Mouse (Mus musculus): ENCODE measurements around the gene Paqr8. TPM values are rescaled to one million over a fixed set of nuclear protein-coding genes. Genes with fewer than 3 reads are reported as not detected.

The Paqr8 gene
- 4.0 and 4.4 TPM in 2 replicates for polyA plus RNA-seq (2016; fragmentation: Nextera tagmentation; extraction: Ambion mirVana)

DNA sequence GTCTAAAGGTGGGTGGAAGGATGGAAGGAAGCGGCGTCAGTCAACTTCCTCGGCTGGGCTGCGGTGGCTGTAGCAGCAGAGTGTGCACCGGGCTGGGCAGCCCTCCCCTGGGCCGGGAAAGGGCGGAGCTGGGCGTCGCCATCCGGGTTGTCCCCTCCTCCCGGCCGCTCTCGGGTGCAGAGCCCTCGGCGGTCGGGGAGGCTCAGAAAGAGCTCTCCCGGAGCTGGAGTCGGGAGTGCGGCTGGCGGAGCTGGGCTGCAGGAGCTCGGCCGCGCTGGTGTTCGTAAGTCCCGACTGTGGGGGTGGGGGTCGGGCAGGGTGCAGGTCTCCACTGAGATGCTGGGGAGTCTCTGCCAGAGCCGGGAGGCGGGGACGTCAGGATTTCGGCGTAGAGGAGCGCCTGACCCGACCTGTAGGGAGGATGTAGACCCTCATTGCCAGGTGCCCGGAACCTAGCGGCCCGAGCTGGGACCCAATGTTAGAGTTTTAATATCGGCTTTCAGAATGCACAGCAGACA, at the start of gene Paqr8:
Paqr8 (plus strand) TSS at position 203 of the 518 bp plus-strand sequence.
- peaks cover 14% of the 10 kb centered on the region; the same call in 1 of the 2 replicates for H3K27me3 ChIP-seq (replicated peaks; ENCODE audit: low read depth, poor library complexity, severe bottlenecking)
- no peaks in the 10 kb centered on the region for H3K36me3 ChIP-seq (replicated peaks)
- H3K4me3 ChIP-seq = peak within 1 kb of the TSS; percentile 78
- peak within 1 kb of the TSS; percentile 87 for H3K27ac ChIP-seq (replicated peaks)
- no peaks in the 10 kb centered on the region for H3K9me3 ChIP-seq
- H3K4me1 ChIP-seq = peaks cover 14% of the 10 kb centered on the region
- DNase-seq (ENCODE audit: low spot score) = peak; percentile 91
- under 1% methylated on average over 37 of the region's 37 CpGs for WGBS

DNA sequence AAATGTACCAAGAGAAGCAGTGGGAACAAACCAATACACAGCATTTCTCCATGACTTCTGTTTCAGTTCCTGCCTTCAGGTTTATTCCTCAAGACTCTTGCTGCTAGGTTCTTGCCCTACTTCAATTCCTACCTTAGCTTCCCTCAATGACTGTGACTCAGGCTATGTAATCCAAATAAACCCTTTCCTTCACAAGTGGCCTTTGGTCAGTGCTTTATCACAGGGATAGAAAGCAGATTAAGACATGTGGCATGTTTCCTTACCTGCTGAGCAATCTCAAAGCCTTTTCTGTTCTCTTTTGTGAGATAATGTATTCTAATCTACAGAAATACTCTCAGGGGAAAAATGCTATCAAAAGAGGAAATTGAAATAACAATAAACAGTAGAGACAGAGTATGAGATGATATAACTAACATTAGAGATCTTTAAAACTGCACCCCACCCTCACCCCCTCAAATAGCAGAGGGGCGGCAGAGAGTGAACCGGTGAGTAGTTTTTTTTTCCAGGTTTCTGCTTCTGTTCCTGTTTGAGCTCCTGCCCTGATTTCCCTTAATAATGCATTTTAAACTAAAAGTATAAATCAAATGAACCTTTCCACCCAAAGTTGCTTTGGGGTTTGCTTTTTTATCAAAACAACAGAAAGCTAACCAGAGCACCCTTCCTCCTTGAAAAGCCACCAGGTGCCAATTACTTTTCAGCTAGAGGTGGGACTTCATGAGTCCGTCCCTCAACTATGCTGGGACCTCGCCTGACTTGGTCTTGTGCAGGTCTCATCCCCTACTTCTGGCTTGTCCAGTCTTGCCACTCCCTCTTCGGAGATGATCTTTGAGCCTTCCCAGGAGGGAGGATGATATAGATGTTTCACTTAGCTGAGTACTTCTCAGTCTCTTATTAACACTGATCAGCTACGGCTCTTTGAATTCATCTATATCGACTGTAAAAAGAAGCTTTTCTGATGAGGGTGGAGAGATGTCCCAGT, 33.2 kb upstream of the Paqr8 start:
- no peaks in the 10 kb centered on the region for H3K36me3 ChIP-seq (replicated peaks)
- H3K4me1 ChIP-seq = no peaks in the 10 kb centered on the region; the same call in 1 of the 2 replicates
- no peaks in the 10 kb centered on the region for H3K27me3 ChIP-seq (replicated peaks; ENCODE audit: low read depth, poor library complexity, severe bottlenecking)
- WGBS = 88% methylated on average over 7 of the region's 7 CpGs
- H3K27ac ChIP-seq (replicated peaks) = no peak overlapping the region
- no peaks in the 10 kb centered on the region for H3K9me3 ChIP-seq
- DNase-seq (ENCODE audit: low spot score) = no peak
- no peak overlapping the region for H3K4me3 ChIP-seq

- DNase-seq (ENCODE audit: low spot score) = no peak
- H3K4me3 ChIP-seq = no peak overlapping the region
- H3K27me3 ChIP-seq (replicated peaks; ENCODE audit: low read depth, poor library complexity, severe bottlenecking) = no peaks in the 10 kb centered on the region
- H3K4me1 ChIP-seq = no peaks in the 10 kb centered on the region; the same call in 1 of the 2 replicates
- no peaks in the 10 kb centered on the region for H3K9me3 ChIP-seq
- H3K27ac ChIP-seq (replicated peaks) = no peak overlapping the region
- WGBS = 82% methylated on average over 3 of the region's 3 CpGs
- no peaks in the 10 kb centered on the region for H3K36me3 ChIP-seq (replicated peaks)
Measured at GRCm38 (mm10) chr1:20860775-20861174, 29.6 kb upstream of the Paqr8 start.

- WGBS = 94% methylated on average over 3 of the region's 3 CpGs
- Histone ChIP-seq H3K36me3 (replicated peaks) (no peaks in the 10 kb centered on the region), H3K4me1 (no peaks in the 10 kb centered on the region; the same call in 1 of the 2 replicates), H3K27ac (replicated peaks) (no peak overlapping the region), H3K4me3 (no peak overlapping the region), H3K27me3 (replicated peaks; ENCODE audit: low read depth, poor library complexity, severe bottlenecking) (no peaks in the 10 kb centered on the region), H3K9me3 (no peaks in the 10 kb centered on the region)
- no peak for DNase-seq (ENCODE audit: low spot score)
Measured at GRCm38 (mm10) chr1:20861865-20862264, 28.5 kb upstream of the Paqr8 start.

DNA sequence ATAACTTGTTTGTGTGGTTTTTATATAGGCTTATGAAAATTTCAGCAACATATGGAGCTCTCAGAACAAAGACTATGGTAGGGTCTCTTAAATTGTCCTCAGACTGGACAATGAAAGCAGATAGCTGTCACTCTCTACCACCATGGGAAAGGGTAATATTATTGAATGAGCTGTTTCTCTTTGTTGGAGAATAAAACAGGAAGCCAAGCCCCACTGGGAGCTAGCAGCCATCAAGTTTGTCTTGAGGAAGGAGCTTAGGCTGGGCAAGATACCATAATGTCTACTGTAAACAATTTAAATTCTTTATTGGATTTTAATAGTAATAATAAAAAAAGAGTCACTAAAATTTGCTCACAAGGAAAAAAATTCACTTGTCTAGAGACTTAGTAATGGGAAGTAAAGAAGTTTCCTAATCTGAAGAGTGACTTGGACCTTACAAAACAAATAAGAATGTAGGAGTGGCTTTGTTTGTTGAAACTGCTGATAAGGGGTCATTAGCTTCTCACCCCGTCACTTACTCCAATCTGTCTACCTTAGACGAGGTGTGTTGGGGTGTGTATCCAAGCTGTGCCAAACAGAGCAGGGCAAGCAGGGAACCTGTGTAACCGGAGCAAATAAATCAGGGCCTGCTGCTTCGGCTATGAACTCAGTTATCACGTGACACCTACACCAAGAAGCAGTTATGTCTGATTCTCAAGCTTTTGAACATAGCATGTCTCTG, 26.8 kb upstream of the Paqr8 start:
- no peaks in the 10 kb centered on the region for H3K27me3 ChIP-seq (replicated peaks; ENCODE audit: low read depth, poor library complexity, severe bottlenecking)
- WGBS = 69% methylated on average over 5 of the region's 5 CpGs
- H3K27ac ChIP-seq (replicated peaks) = no peak overlapping the region
- H3K9me3 ChIP-seq = no peaks in the 10 kb centered on the region
- no peak overlapping the region for H3K4me3 ChIP-seq
- no peaks in the 10 kb centered on the region for H3K36me3 ChIP-seq (replicated peaks)
- DNase-seq (ENCODE audit: low spot score) = no peak
- H3K4me1 ChIP-seq = peaks cover 11% of the 10 kb centered on the region

- no peaks in the 10 kb centered on the region for H3K9me3 ChIP-seq
- 49% methylated on average over 8 of the region's 8 CpGs for WGBS
- no peak overlapping the region for H3K4me3 ChIP-seq
- 0 out of 2 replicates have a peak overlapping the region, but pooled peaks have one; percentile 35 for H3K27ac ChIP-seq (replicated peaks)
- H3K4me1 ChIP-seq = peaks cover 11% of the 10 kb centered on the region
- H3K36me3 ChIP-seq (replicated peaks) = no peaks in the 10 kb centered on the region
- DNase-seq (ENCODE audit: low spot score) = no peak
- H3K27me3 ChIP-seq (replicated peaks; ENCODE audit: low read depth, poor library complexity, severe bottlenecking) = no peaks in the 10 kb centered on the region
Measured at GRCm38 (mm10) chr1:20867241-20867902, 23.0 kb upstream of the Paqr8 start.

DNA sequence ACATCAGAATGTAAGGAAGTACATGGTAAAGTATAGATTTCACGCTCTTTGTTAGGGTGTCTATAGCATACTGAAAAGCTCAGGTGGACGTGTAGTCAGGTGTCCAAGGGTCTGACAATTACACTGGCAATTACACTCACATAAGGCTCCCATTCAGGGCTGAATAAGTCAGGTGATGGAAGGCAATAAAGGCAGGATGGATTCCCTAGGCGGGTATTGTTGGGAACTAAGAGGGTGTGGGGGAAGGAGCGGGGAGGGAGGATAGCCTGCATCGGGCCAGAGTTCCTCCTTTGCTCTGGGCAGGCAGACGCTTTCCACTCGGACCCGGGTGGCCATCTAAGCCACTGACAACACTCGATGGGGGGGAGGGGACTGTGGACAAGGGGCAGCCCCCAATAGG, 22.4 kb upstream of the Paqr8 start:
- no peaks in the 10 kb centered on the region for H3K27me3 ChIP-seq (replicated peaks; ENCODE audit: low read depth, poor library complexity, severe bottlenecking)
- peak overlapping the region; percentile 78 for H3K27ac ChIP-seq (replicated peaks)
- H3K4me1 ChIP-seq = peaks cover 11% of the 10 kb centered on the region
- H3K4me3 ChIP-seq = no peak overlapping the region
- DNase-seq (ENCODE audit: low spot score) = no peak
- no peaks in the 10 kb centered on the region for H3K36me3 ChIP-seq (replicated peaks)
- 47% methylated on average over 9 of the region's 9 CpGs for WGBS
- no peaks in the 10 kb centered on the region for H3K9me3 ChIP-seq

GRCm38 (mm10) chr1:20870887-20871286, 19.5 kb upstream of the Paqr8 start:
- WGBS = 62% methylated on average over 2 of the region's 2 CpGs
- peaks cover 11% of the 10 kb centered on the region for H3K4me1 ChIP-seq
- no peaks in the 10 kb centered on the region for H3K27me3 ChIP-seq (replicated peaks; ENCODE audit: low read depth, poor library complexity, severe bottlenecking)
- no peaks in the 10 kb centered on the region for H3K9me3 ChIP-seq
- no peak overlapping the region for H3K27ac ChIP-seq (replicated peaks)
- no peaks in the 10 kb centered on the region for H3K36me3 ChIP-seq (replicated peaks)
- no peak for DNase-seq (ENCODE audit: low spot score)
- H3K4me3 ChIP-seq = no peak overlapping the region

GRCm38 (mm10) chr1:20872496-20872895, 17.9 kb upstream of the Paqr8 start:
- 83% methylated on average over 5 of the region's 5 CpGs for WGBS

DNA sequence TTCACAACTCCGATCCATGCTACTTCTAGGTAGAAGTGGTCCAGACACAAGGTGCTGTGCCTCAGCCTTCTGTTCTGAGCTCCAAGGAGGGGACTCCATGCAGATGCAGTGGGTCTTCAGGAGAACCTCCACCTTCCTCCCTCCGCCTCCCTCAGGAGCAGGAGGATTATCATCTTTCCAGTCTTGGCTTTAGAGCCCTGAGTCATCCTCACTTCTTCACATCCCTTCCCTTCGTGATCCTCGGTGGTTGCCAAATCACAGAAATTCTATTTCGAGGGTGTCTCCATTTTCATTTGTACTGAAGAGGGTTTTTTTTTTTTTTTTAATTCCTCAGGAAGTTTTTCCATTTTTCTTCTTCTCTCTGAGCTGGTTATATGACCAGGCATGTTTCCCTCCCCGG, 16.3 kb upstream of the Paqr8 start:
- H3K36me3 ChIP-seq (replicated peaks) = no peaks in the 10 kb centered on the region

More at GRCm38 (mm10) chr1:20872496-20872895, 17.9 kb upstream of the Paqr8 start:
- Histone ChIP-seq H3K27me3 (replicated peaks; ENCODE audit: low read depth, poor library complexity, severe bottlenecking) (no peaks in the 10 kb centered on the region), H3K27ac (replicated peaks) (no peak overlapping the region), H3K9me3 (no peaks in the 10 kb centered on the region), H3K4me3 (no peak overlapping the region), H3K4me1 (peaks cover 11% of the 10 kb centered on the region), H3K36me3 (replicated peaks) (no peaks in the 10 kb centered on the region)
- DNase-seq (ENCODE audit: low spot score) = no peak

GRCm38 (mm10) chr1:20877355-20877754, 13.1 kb upstream of the Paqr8 start:
- no peak overlapping the region for H3K27ac ChIP-seq (replicated peaks)
- no peak for DNase-seq (ENCODE audit: low spot score)
- H3K36me3 ChIP-seq (replicated peaks) = no peaks in the 10 kb centered on the region
- no peaks in the 10 kb centered on the region for H3K27me3 ChIP-seq (replicated peaks; ENCODE audit: low read depth, poor library complexity, severe bottlenecking)
- H3K4me3 ChIP-seq = no peak overlapping the region
- no peaks in the 10 kb centered on the region for H3K9me3 ChIP-seq
- no peaks in the 10 kb centered on the region for H3K4me1 ChIP-seq

More for the DNA sequence above, 16.3 kb upstream of the Paqr8 start:
- DNase-seq (ENCODE audit: low spot score) = no peak
- Histone ChIP-seq H3K27me3 (replicated peaks; ENCODE audit: low read depth, poor library complexity, severe bottlenecking) (no peaks in the 10 kb centered on the region), H3K27ac (replicated peaks) (no peak overlapping the region), H3K4me1 (no peaks in the 10 kb centered on the region), H3K4me3 (no peak overlapping the region), H3K9me3 (no peaks in the 10 kb centered on the region)
- 86% methylated on average over 6 of the region's 6 CpGs for WGBS

DNA sequence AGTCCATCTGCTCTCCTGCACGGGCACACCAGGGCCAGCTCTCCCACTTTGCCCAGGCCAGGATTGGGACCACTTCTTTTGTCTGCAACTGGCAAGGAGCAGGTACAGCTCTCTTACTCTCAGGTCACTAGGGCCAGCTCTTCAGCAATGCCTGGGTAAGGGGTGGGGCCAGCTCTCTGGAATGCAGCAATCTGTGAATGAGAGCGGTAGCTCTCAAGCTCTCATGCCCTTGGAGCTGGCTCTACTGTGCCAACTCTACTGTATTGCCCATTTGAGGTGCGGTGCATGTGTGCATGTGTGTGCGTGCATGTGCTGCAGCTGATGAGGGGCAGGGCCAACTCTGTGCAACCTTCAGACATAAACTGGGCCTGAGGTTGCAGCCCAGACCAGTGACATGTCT, 11.0 kb upstream of the Paqr8 start:
- no peak overlapping the region for H3K4me3 ChIP-seq
- H3K27ac ChIP-seq (replicated peaks) = no peak overlapping the region; the same call in 1 of the 2 replicates
- H3K9me3 ChIP-seq = no peaks in the 10 kb centered on the region
- no peak for DNase-seq (ENCODE audit: low spot score)
- 88% methylated on average over 4 of the region's 4 CpGs for WGBS
- no peaks in the 10 kb centered on the region for H3K27me3 ChIP-seq (replicated peaks; ENCODE audit: low read depth, poor library complexity, severe bottlenecking)
- no peaks in the 10 kb centered on the region for H3K36me3 ChIP-seq (replicated peaks)
- no peaks in the 10 kb centered on the region for H3K4me1 ChIP-seq
